Mouse (Mus musculus) forebrain, embryonic 12.5 days (tissue): ENCODE results near the gene Acbd7. TPM values are rescaled to one million over a fixed set of nuclear protein-coding genes. Genes with fewer than 3 reads are reported as not detected.

ENCODE experiments used
- ATAC-seq: fragments of 200-750 bp; cut with Nextera tagmentation; 2 replicates; pipeline ENCODE4 v1.8.0; 2017; ENCODE audit warnings: moderate TSS enrichment; ENCODE audit not compliant: low FRiP score
- H3K27ac ChIP-seq: fragments of 300-500 bp; sonication (generic); 2 replicates; pipeline ENCODE4 v1.5.1; 2016; ENCODE audit warnings: mild to moderate bottlenecking
- H3K27me3 ChIP-seq: fragments of 300-500 bp; sonication (generic); 2 replicates; pipeline ENCODE4 v1.6.1; 2016; ENCODE audit warnings: mild to moderate bottlenecking
- H3K36me3 ChIP-seq: fragments of 300-500 bp; sonication (generic); replicated peaks from 2 replicates; pipeline ENCODE4 v1.6.1; 2016; ENCODE audit warnings: mild to moderate bottlenecking
- H3K4me1 ChIP-seq: fragments of 300-500 bp; sonication (generic); 2 replicates; pipeline ENCODE4 v1.6.1; 2016
- H3K4me2 ChIP-seq: fragments of 300-500 bp; sonication (generic); 2 replicates; pipeline ENCODE4 v1.6.1; 2016; ENCODE audit warnings: mild to moderate bottlenecking, moderate library complexity
- H3K4me3 ChIP-seq: fragments of 300-500 bp; sonication (generic); replicated peaks from 2 replicates; pipeline ENCODE4 v1.5.1; 2016; ENCODE audit warnings: mild to moderate bottlenecking
- H3K9ac ChIP-seq: fragments of 300-500 bp; sonication (generic); 2 replicates; pipeline ENCODE4 v1.6.1; 2016; ENCODE audit warnings: mild to moderate bottlenecking
- H3K9me3 ChIP-seq: fragments of 300-500 bp; sonication (generic); 2 replicates; pipeline ENCODE4 v1.6.1; 2016
- WGBS: fragments of 180-500 bp; shearing (Covaris S2); methylation state at CpG from one replicate; pipeline ENCODE4 v1.1.7; 2016; 5-methylcytosine and 5-hydroxymethylcytosine counted together
- polyA plus RNA-seq: library from polyadenylated mRNA; unstranded; fragments of >200 nt; fragmentation: Nextera tagmentation; extraction: Ambion mirVana; gene quantifications from 2 replicates; pipeline ENCODE4 v1.2.1, GENCODE M21; 2016

The Acbd7 gene
- polyA plus RNA-seq, 1 experiment from 2014 or later: 1.2 TPM

DNA sequence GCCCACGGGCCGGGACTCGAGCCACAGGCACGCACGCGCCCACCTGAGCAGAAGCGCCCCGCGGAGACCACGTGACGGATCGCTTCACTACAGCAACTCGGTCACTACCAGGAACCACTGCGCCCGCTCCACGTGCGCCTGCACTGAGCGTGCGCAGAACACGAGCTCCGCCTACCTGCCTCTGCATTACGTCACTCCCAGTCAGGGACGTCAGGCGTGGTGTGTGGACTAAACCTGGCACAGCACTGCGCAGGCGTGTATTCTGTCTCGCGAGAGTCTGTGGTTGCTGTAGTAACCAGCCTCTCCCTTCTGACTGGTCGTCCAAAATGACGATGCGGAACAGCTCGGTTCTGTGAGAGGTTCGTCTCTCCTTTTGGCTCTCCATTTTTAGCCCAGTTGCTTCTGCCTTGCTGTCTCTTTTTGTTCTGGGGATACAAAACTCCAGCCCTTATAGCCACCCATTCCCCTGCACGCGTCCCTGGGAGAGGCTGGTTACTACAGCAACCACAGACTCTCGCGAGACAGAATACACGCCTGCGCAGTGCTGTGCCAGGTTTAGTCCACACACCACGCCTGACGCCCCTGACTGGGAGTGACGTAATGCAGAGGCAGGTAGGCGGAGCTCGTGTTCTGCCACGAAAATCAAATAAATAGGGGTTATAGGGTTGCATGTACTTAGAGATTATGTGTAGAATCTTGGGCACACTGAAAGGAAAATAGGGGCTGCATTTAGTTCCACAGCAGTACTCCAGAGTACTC lies 3.3 kb upstream of the Acbd7 start, which contains the start of gene Rpp38:
Gene Rpp38, minus strand, starts transcription at position 160 of the 759 bp plus-strand sequence.
- under 1% methylated on average over 45 of the region's 45 CpGs for WGBS
- no peaks in the 10 kb centered on the region for H3K9me3 ChIP-seq
- ATAC-seq: peak; percentile 99

GRCm38 (mm10) chr2:3333761-3334160 lies 2.2 kb upstream of the Acbd7 start:
- Histone ChIP-seq H3K4me3 (no peak overlapping the region), H3K4me1 (peaks cover 23% of the 10 kb centered on the region), H3K4me2 (no peak overlapping the region), H3K27me3 (peaks cover 18% of the 10 kb centered on the region), H3K9me3 (no peaks in the 10 kb centered on the region), H3K36me3 (peaks cover 8% of the 10 kb centered on the region), H3K9ac (no peak overlapping the region), H3K27ac (no peak overlapping the region)
- no peak for ATAC-seq
- 93% methylated on average over 12 of the region's 12 CpGs for WGBS

More for the DNA sequence above, 3.3 kb upstream of the Acbd7 start, which contains the start of gene Rpp38:
- H3K4me3 ChIP-seq: peak within 1 kb of the TSS; percentile 67
- peaks cover 23% of the 10 kb centered on the region for H3K4me1 ChIP-seq
- peak within 1 kb of the TSS; percentile 61 for H3K9ac ChIP-seq
- H3K27ac ChIP-seq: peak within 1 kb of the TSS; percentile 42; the same call in 1 of the 2 replicates
- peaks cover 16% of the 10 kb centered on the region; the same call in 1 of the 2 replicates for H3K27me3 ChIP-seq
- H3K36me3 ChIP-seq: peaks cover 16% of the 10 kb centered on the region
- peak within 1 kb of the TSS; percentile 70 for H3K4me2 ChIP-seq

GRCm38 (mm10) chr2:3348422-3348821 lies 12.5 kb downstream of the Acbd7 start:
- 82% methylated on average over 4 of the region's 4 CpGs for WGBS
- Histone ChIP-seq H3K27ac (no peak overlapping the region), H3K9ac (no peak overlapping the region), H3K4me3 (no peak overlapping the region), H3K36me3 (no peaks in the 10 kb centered on the region), H3K4me2 (no peak overlapping the region), H3K27me3 (0 out of 2 replicates have a peak, but pooled peaks cover 4% of the 10 kb centered on the region), H3K9me3 (no peaks in the 10 kb centered on the region), H3K4me1 (no peaks in the 10 kb centered on the region)
- no peak for ATAC-seq

GRCm38 (mm10) chr2:3348919-3349318 lies 13.0 kb downstream of the Acbd7 start:
- Histone ChIP-seq H3K36me3 (no peaks in the 10 kb centered on the region), H3K4me1 (no peaks in the 10 kb centered on the region), H3K9me3 (no peaks in the 10 kb centered on the region), H3K4me3 (no peak overlapping the region), H3K27me3 (0 out of 2 replicates have a peak, but pooled peaks cover 4% of the 10 kb centered on the region), H3K27ac (no peak overlapping the region), H3K9ac (no peak overlapping the region), H3K4me2 (no peak overlapping the region)
- 18% methylated on average over 3 of the region's 3 CpGs for WGBS
- no peak for ATAC-seq

GRCm38 (mm10) chr2:3353160-3353559 lies 17.2 kb downstream of the Acbd7 start:
- ATAC-seq: no peak
- Histone ChIP-seq H3K27me3 (no peaks in the 10 kb centered on the region), H3K9ac (no peak overlapping the region)

GRCm38 (mm10) chr2:3355793-3356192 lies 19.8 kb downstream of the Acbd7 start:
- no peaks in the 10 kb centered on the region for H3K27me3 ChIP-seq
- H3K4me2 ChIP-seq: no peak overlapping the region
- H3K4me3 ChIP-seq: no peak overlapping the region
- no peak overlapping the region for H3K9ac ChIP-seq
- H3K9me3 ChIP-seq: no peaks in the 10 kb centered on the region
- H3K4me1 ChIP-seq: no peaks in the 10 kb centered on the region
- ATAC-seq: no peak
- H3K36me3 ChIP-seq: no peaks in the 10 kb centered on the region
- H3K27ac ChIP-seq: no peak overlapping the region
- WGBS: 85% methylated on average over 8 of the region's 8 CpGs

More at GRCm38 (mm10) chr2:3353160-3353559, 17.2 kb downstream of the Acbd7 start:
- Histone ChIP-seq H3K4me1 (no peaks in the 10 kb centered on the region), H3K36me3 (no peaks in the 10 kb centered on the region), H3K4me2 (no peak overlapping the region), H3K27ac (no peak overlapping the region), H3K4me3 (no peak overlapping the region), H3K9me3 (no peaks in the 10 kb centered on the region)

GRCm38 (mm10) chr2:3356311-3356710 lies 20.3 kb downstream of the Acbd7 start:
- ATAC-seq: no peak
- Histone ChIP-seq H3K27me3 (no peaks in the 10 kb centered on the region), H3K4me3 (no peak overlapping the region), H3K4me1 (no peaks in the 10 kb centered on the region), H3K9ac (no peak overlapping the region), H3K4me2 (no peak overlapping the region), H3K27ac (no peak overlapping the region), H3K9me3 (no peaks in the 10 kb centered on the region), H3K36me3 (no peaks in the 10 kb centered on the region)
- WGBS: 84% methylated on average over 3 of the region's 3 CpGs

- no peak overlapping the region for H3K27ac ChIP-seq
- no peaks in the 10 kb centered on the region for H3K4me1 ChIP-seq
- H3K27me3 ChIP-seq: no peaks in the 10 kb centered on the region
- no peak overlapping the region for H3K9ac ChIP-seq
- no peaks in the 10 kb centered on the region for H3K36me3 ChIP-seq
- no peak overlapping the region for H3K4me3 ChIP-seq
- no peaks in the 10 kb centered on the region for H3K9me3 ChIP-seq
- ATAC-seq: no peak
- no peak overlapping the region for H3K4me2 ChIP-seq
- 81% methylated on average over 3 of the region's 3 CpGs for WGBS
Measured at GRCm38 (mm10) chr2:3357887-3358286, 21.9 kb downstream of the Acbd7 start.

- Histone ChIP-seq H3K4me1 (peaks cover 3% of the 10 kb centered on the region; the same call in 1 of the 2 replicates), H3K4me2 (no peak overlapping the region), H3K36me3 (no peaks in the 10 kb centered on the region), H3K9ac (no peak overlapping the region), H3K27ac (no peak overlapping the region), H3K9me3 (no peaks in the 10 kb centered on the region), H3K27me3 (no peaks in the 10 kb centered on the region), H3K4me3 (no peak overlapping the region)
- 86% methylated on average over 3 of the region's 3 CpGs for WGBS
- ATAC-seq: no peak
Measured at GRCm38 (mm10) chr2:3361067-3361466, 25.1 kb downstream of the Acbd7 start.

DNA sequence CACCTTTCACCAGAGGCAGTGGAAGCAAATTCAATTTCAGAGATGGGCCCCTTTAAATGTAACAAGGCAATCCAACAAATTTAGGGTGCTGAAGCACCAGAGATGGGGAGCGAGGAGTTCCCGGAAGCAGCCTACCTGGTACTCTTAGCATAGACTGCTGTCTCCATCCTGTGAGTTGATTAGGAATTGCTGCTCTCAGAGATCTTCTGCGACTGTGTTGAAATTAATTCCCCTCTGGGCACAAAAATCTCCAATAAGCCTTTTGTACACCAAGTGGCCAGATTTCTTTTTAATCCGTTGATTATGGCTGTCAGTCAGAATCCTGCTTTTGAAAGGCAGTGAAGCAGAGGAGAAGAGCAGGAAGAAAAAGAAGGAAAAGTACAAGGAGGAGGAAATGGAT lies 29.2 kb downstream of the Acbd7 start:
- H3K27me3 ChIP-seq: no peaks in the 10 kb centered on the region
- H3K4me1 ChIP-seq: peaks cover 3% of the 10 kb centered on the region; the same call in 1 of the 2 replicates
- no peak for ATAC-seq
- H3K9ac ChIP-seq: no peak overlapping the region
- no peaks in the 10 kb centered on the region for H3K9me3 ChIP-seq
- H3K36me3 ChIP-seq: no peaks in the 10 kb centered on the region
- H3K4me2 ChIP-seq: no peak overlapping the region
- WGBS: 39% methylated on average over 4 of the region's 4 CpGs
- H3K4me3 ChIP-seq: no peak overlapping the region
- no peak overlapping the region for H3K27ac ChIP-seq

- no peak for ATAC-seq
- no peak overlapping the region for H3K9ac ChIP-seq
- no peaks in the 10 kb centered on the region for H3K4me1 ChIP-seq
- H3K9me3 ChIP-seq: no peaks in the 10 kb centered on the region
- H3K4me2 ChIP-seq: no peak overlapping the region
- H3K4me3 ChIP-seq: no peak overlapping the region
- H3K36me3 ChIP-seq: no peaks in the 10 kb centered on the region
- 83% methylated on average over 6 of the region's 6 CpGs for WGBS
- no peak overlapping the region for H3K27ac ChIP-seq
- no peaks in the 10 kb centered on the region for H3K27me3 ChIP-seq
Measured at GRCm38 (mm10) chr2:3387105-3387860, 51.3 kb downstream of the Acbd7 start.
